Mouse (Mus musculus): Measurements from ENCODE around the gene Tlx2. TPM values are rescaled to one million over a fixed set of nuclear protein-coding genes. Genes with fewer than 3 reads are reported as not detected.
A peak's percentile ranks its signal among the peaks of the same experiment; 100 is the strongest.

Gene Tlx2
- polyA plus RNA-seq, 1 experiment from 2014 or later: 0.79 TPM

DNA sequence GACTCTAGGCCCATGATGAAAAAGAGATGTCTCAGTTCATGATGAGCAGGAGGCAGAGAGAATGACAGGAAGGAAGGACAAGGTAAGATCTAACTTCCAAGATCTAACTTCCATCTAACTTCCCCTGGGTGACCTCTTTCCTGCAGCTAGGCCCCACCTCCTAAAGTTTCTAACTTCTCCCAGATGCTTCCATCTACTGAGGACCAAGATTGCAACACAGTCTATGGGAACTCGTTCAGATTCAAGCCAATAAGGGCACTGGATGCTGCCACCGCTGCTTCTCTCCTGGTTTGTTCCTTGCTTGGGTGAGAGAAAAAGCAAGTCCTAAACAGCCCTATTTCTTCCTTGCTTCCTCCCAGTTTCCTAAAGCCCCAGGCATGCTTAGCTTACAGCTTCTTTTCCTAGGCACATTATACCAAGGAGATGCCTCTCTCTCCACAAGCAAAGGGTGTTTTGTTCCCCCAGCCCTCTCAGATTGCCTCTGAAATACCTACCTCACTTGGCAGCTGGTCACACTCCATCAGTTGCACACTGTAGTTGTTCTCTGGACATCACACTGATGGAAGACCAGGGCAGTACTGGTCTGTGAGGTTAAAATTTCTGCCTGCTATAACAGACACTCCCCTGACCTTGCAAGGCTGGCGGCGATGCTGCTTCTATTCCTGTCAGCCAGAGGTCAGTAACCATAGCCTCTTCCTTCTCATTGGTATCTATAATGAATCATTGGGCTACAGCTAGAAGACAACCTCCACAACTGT lies 49.1 kb downstream of the Tlx2 start:
- ATAC-seq (ENCODE audit: low read depth): no peak
- no peaks in the 10 kb centered on the region for H3K9me3 ChIP-seq (ENCODE audit: control insufficient read depth, low read length)

GRCm38 (mm10) chr6:83020121-83020520 lies 50.0 kb downstream of the Tlx2 start:
- Histone ChIP-seq H3K27me3 (ENCODE audit: control insufficient read depth, insufficient read depth, low read depth, low read length) (no peaks in the 10 kb centered on the region), H3K9ac (ENCODE audit: low read length) (no peak overlapping the region), H3K4me1 (replicated peaks; ENCODE audit: control insufficient read depth, insufficient read depth, low read length) (no peaks in the 10 kb centered on the region), H3K4me2 (ENCODE audit: low read depth, low read length) (no peak overlapping the region), H3K27ac (ENCODE audit: low read length) (no peak overlapping the region), H3K9me3 (ENCODE audit: control insufficient read depth, low read length) (no peaks in the 10 kb centered on the region), H3K36me3 (ENCODE audit: control insufficient read depth, insufficient read depth, low read length) (no peaks in the 10 kb centered on the region), H3K4me3 (ENCODE audit: low read length) (no peak overlapping the region)
- 81% methylated on average over 6 of the region's 6 CpGs for WGBS
- ATAC-seq (ENCODE audit: low read depth): no peak

More for the DNA sequence above, 49.1 kb downstream of the Tlx2 start:
- H3K4me3 ChIP-seq (ENCODE audit: low read length): no peak overlapping the region
- H3K9ac ChIP-seq (ENCODE audit: low read length): no peak overlapping the region
- H3K36me3 ChIP-seq (ENCODE audit: control insufficient read depth, insufficient read depth, low read length): no peaks in the 10 kb centered on the region
- H3K27me3 ChIP-seq (ENCODE audit: control insufficient read depth, insufficient read depth, low read depth, low read length): no peaks in the 10 kb centered on the region
- no peak overlapping the region for H3K4me2 ChIP-seq (ENCODE audit: low read depth, low read length)
- WGBS: 71% methylated on average over 4 of the region's 4 CpGs
- no peak overlapping the region for H3K27ac ChIP-seq (ENCODE audit: low read length)
- H3K4me1 ChIP-seq (replicated peaks; ENCODE audit: control insufficient read depth, insufficient read depth, low read length): no peaks in the 10 kb centered on the region

GRCm38 (mm10) chr6:83019044-83019443 lies 51.0 kb downstream of the Tlx2 start:
- Histone ChIP-seq H3K9ac (ENCODE audit: low read length) (no peak overlapping the region), H3K9me3 (ENCODE audit: control insufficient read depth, low read length) (no peaks in the 10 kb centered on the region), H3K4me1 (replicated peaks; ENCODE audit: control insufficient read depth, insufficient read depth, low read length) (no peaks in the 10 kb centered on the region; the same call in 1 of the 2 replicates), H3K27ac (ENCODE audit: low read length) (no peak overlapping the region), H3K4me2 (ENCODE audit: low read depth, low read length) (no peak overlapping the region), H3K4me3 (ENCODE audit: low read length) (no peak overlapping the region), H3K27me3 (ENCODE audit: control insufficient read depth, insufficient read depth, low read depth, low read length) (no peaks in the 10 kb centered on the region; the same call in 1 of the 2 replicates), H3K36me3 (ENCODE audit: control insufficient read depth, insufficient read depth, low read length) (no peaks in the 10 kb centered on the region)
- ATAC-seq (ENCODE audit: low read depth): no peak
- WGBS: 62% methylated on average over 3 of the region's 3 CpGs

MicroRNAs within 50 kb of the gene (microRNA counts, 519-probe panel; counts per million panel counts)
- microRNA mmu-miR-3470a+mmu-miR-3470b: 368 counts per million, percentile 2 among the panel's probes with 10 or more counts

Small RNAs within 50 kb of the gene (microRNA-seq; reads per million reads assigned to microRNA genes)
- gene Mir3470a: not detected
- gene Mir7040: not detected

Other genes with a start within 250 kb of the Tlx2 start
- gene Sema4f, start 130.5 kb downstream of the Tlx2 start, polyA plus RNA-seq (2015; fragmentation: Nextera tagmentation; extraction: Ambion mirVana): 14.2 and 14.5 TPM in 2 replicates
- 2.2 and 2.4 TPM in 2 replicates for gene M1ap, start 123.4 kb downstream of the Tlx2 start, polyA plus RNA-seq (2015; fragmentation: Nextera tagmentation; extraction: Ambion mirVana)
- 16.7 and 17.6 TPM in 2 replicates for gene Dok1, start 36.8 kb downstream of the Tlx2 start, polyA plus RNA-seq (2015; fragmentation: Nextera tagmentation; extraction: Ambion mirVana)
- gene Loxl3, start 36.1 kb downstream of the Tlx2 start, polyA plus RNA-seq (2015; fragmentation: Nextera tagmentation; extraction: Ambion mirVana): 25.5 and 26.0 TPM in 2 replicates
- gene Aup1, start 15.8 kb downstream of the Tlx2 start, polyA plus RNA-seq (2015; fragmentation: Nextera tagmentation; extraction: Ambion mirVana): 195 and 211 TPM in 2 replicates
- gene Htra2, start 15.0 kb downstream of the Tlx2 start, polyA plus RNA-seq (2015; fragmentation: Nextera tagmentation; extraction: Ambion mirVana): 61.8 and 64.9 TPM in 2 replicates
- gene Dqx1, start 12.4 kb downstream of the Tlx2 start, polyA plus RNA-seq (2015; fragmentation: Nextera tagmentation; extraction: Ambion mirVana): 1.9 and 2.0 TPM in 2 replicates
- gene Pcgf1, start 7.6 kb upstream of the Tlx2 start, polyA plus RNA-seq (2015; fragmentation: Nextera tagmentation; extraction: Ambion mirVana): 31.7 and 32.5 TPM in 2 replicates
- 0.59 and 0.89 TPM in 2 replicates for gene Lbx2, start 16.1 kb upstream of the Tlx2 start, polyA plus RNA-seq (2015; fragmentation: Nextera tagmentation; extraction: Ambion mirVana)
- gene Ccdc142, start 31.3 kb upstream of the Tlx2 start, polyA plus RNA-seq (2015; fragmentation: Nextera tagmentation; extraction: Ambion mirVana): 1.1 and 3.7 TPM in 2 replicates
- gene Gm42688, start 31.3 kb upstream of the Tlx2 start, polyA plus RNA-seq (2015; fragmentation: Nextera tagmentation; extraction: Ambion mirVana): 2.2 and 2.9 TPM in 2 replicates
- 137 and 138 TPM in 2 replicates for gene Mrpl53, start 38.7 kb upstream of the Tlx2 start, polyA plus RNA-seq (2015; fragmentation: Nextera tagmentation; extraction: Ambion mirVana)
- gene Mogs, start 45.2 kb upstream of the Tlx2 start, polyA plus RNA-seq (2015; fragmentation: Nextera tagmentation; extraction: Ambion mirVana): 9.0 and 13.7 TPM in 2 replicates
- 109 and 111 TPM in 2 replicates for gene Wbp1, start 51.3 kb upstream of the Tlx2 start, polyA plus RNA-seq (2015; fragmentation: Nextera tagmentation; extraction: Ambion mirVana)
- gene Ino80b, start 55.1 kb upstream of the Tlx2 start, polyA plus RNA-seq (2015; fragmentation: Nextera tagmentation; extraction: Ambion mirVana): 13.7 and 14.5 TPM in 2 replicates
- gene Rtkn, start 65.2 kb upstream of the Tlx2 start, polyA plus RNA-seq (2015; fragmentation: Nextera tagmentation; extraction: Ambion mirVana): 44.4 and 47.5 TPM in 2 replicates
- 7.2 and 7.6 TPM in 2 replicates for gene Wdr54, start 86.1 kb upstream of the Tlx2 start, polyA plus RNA-seq (2015; fragmentation: Nextera tagmentation; extraction: Ambion mirVana)
- gene 1700003E16Rik, start 86.1 kb upstream of the Tlx2 start, polyA plus RNA-seq (2015; fragmentation: Nextera tagmentation; extraction: Ambion mirVana): 11.9 and 15.3 TPM in 2 replicates
- gene Dctn1, start 95.6 kb upstream of the Tlx2 start, polyA plus RNA-seq (2015; fragmentation: Nextera tagmentation; extraction: Ambion mirVana): 94.5 and 95.6 TPM in 2 replicates
- 2.1 and 3.1 TPM in 2 replicates for gene Slc4a5, start 149.5 kb upstream of the Tlx2 start, polyA plus RNA-seq (2015; fragmentation: Nextera tagmentation; extraction: Ambion mirVana)

Data from lung, embryonic 16.5 days (tissue).